Comparison of ENCODE assay signal across 10 mouse cellular contexts in genomic region chr8:110119715-110120114, GRCm38 (mm10). TPM values are rescaled to one million over a fixed set of nuclear protein-coding genes. Genes with fewer than 3 reads are reported as not detected.
DNase-seq lines count a peak whose midpoint lies in the region.
"Had no signal": no experiment of that assay in that cellular context is flagged by ENCODE, and none has a peak within 500 bp of the region (broad histone marks: within the 10 kb centered on the region; RNA-seq: fewer than 3 reads in every experiment).

No protein-coding gene starts in this region.

- WGBS in embryonic facial prominence, embryonic 10.5 days = 46% methylated on average over 6 of the region's 6 CpGs

- no peak overlapping the region for H3K4me3 ChIP-seq in embryonic facial prominence, embryonic 10.5 days
- H3K4me3 ChIP-seq: limb, embryonic 13.5 days had no signal

- H3K27ac ChIP-seq in embryonic facial prominence, embryonic 10.5 days (replicated peaks) = no peak overlapping the region
- H3K27ac ChIP-seq: limb, embryonic 13.5 days had no signal

- no peaks in the 10 kb centered on the region for H3K4me1 ChIP-seq in embryonic facial prominence, embryonic 10.5 days
- H3K4me1 ChIP-seq: limb, embryonic 13.5 days had no signal

- H3K9me3 ChIP-seq in embryonic facial prominence, embryonic 10.5 days = no peaks in the 10 kb centered on the region
- H3K9me3 ChIP-seq: limb, embryonic 13.5 days had no signal

- H3K36me3 ChIP-seq in embryonic facial prominence, embryonic 10.5 days (replicated peaks) = no peaks in the 10 kb centered on the region
- H3K36me3 ChIP-seq: limb, embryonic 13.5 days had no signal

- H3K27me3 ChIP-seq in embryonic facial prominence, embryonic 10.5 days (replicated peaks; ENCODE audit: low read depth, poor library complexity, severe bottlenecking) = no peaks in the 10 kb centered on the region

- intact Hi-C loops in heart, postnatal 10 days (cut with DNase I) = no loop called here
- intact Hi-C loops in heart, postnatal 36 days (cut with DNase I) = no loop called here

- peak; percentile 4 to 15 for DNase-seq in heart, postnatal 10 days
- no peak for DNase-seq in heart, postnatal 36 days
- DNase-seq in ovary, postnatal 36 days (ENCODE audit: low spot score) = peak; percentile 43
- DNase-seq in ovary, postnatal 10 days (ENCODE audit: low spot score) = no peak
- peak; percentile 25 for DNase-seq in embryonic facial prominence, embryonic 10.5 days (ENCODE audit: low spot score)
- peak; percentile 63 for DNase-seq in retina, embryonic 14.5 days (ENCODE audit: low spot score)
- no peak for DNase-seq in thymus, postnatal 25 days
- DNase-seq in thymus, postnatal 14 days = no peak

RNA-seq across cellular contexts. Expression of gene Gm17720, which starts 17.2 kb away (rescaled TPM):
- not detected for total RNA-seq in heart, postnatal 10 days (2021)
- not detected for total RNA-seq in heart, postnatal 36 days (2021)
- not detected in 2 replicates for polyA plus RNA-seq in embryonic facial prominence, embryonic 10.5 days (2016; fragmentation: Nextera tagmentation; extraction: Ambion mirVana)
- polyA plus RNA-seq: frontal cortex, adult 2 months; limb, embryonic 13.5 days had no signal

RNA-seq across cellular contexts. Expression of gene Gm21964, which starts 18.7 kb away (rescaled TPM):
- not detected for total RNA-seq in heart, postnatal 10 days (2021)
- total RNA-seq in heart, postnatal 36 days (2021) = not detected
- not detected in 2 replicates for polyA plus RNA-seq in embryonic facial prominence, embryonic 10.5 days (2016; fragmentation: Nextera tagmentation; extraction: Ambion mirVana)
- polyA plus RNA-seq: frontal cortex, adult 2 months; limb, embryonic 13.5 days had no signal

RNA-seq across cellular contexts. Expression of gene Zfp612, which starts 40.2 kb away (rescaled TPM):
- total RNA-seq in heart, postnatal 10 days (2021) = 1 to 10 TPM; 6.2 to 7.2 TPM
- total RNA-seq in heart, postnatal 36 days (2021) = 1 to 10 TPM; 6.9 to 8.8 TPM
- 8.1 and 8.7 TPM in 2 replicates for polyA plus RNA-seq in embryonic facial prominence, embryonic 10.5 days (2016; fragmentation: Nextera tagmentation; extraction: Ambion mirVana)

RNA-seq across cellular contexts. Expression of gene Calb2, which starts 48.3 kb away (rescaled TPM):
- under 1 TPM in 1 of 2 experiments, not detected in 1; 0.17 TPM for total RNA-seq in heart, postnatal 10 days (2021)
- total RNA-seq in heart, postnatal 36 days (2021) = not detected
- polyA plus RNA-seq in embryonic facial prominence, embryonic 10.5 days (2016; fragmentation: Nextera tagmentation; extraction: Ambion mirVana) = 3.3 and 3.7 TPM in 2 replicates

Comparison
In these comparisons a context has a peak if more than half of its experiments do, and no peak if none do; other contexts are left out.
1. DNase-seq: peak in heart, postnatal 10 days (2 of 2), ovary, postnatal 36 days (single experiment), embryonic facial prominence, embryonic 10.5 days (single experiment) and retina, embryonic 14.5 days (single experiment); none in heart, postnatal 36 days (0 of 2), ovary, postnatal 10 days (single experiment), thymus, postnatal 25 days (single experiment) and thymus, postnatal 14 days (single experiment).